Mouse (Mus musculus): ENCODE results near the gene Lztfl1.

DNA sequence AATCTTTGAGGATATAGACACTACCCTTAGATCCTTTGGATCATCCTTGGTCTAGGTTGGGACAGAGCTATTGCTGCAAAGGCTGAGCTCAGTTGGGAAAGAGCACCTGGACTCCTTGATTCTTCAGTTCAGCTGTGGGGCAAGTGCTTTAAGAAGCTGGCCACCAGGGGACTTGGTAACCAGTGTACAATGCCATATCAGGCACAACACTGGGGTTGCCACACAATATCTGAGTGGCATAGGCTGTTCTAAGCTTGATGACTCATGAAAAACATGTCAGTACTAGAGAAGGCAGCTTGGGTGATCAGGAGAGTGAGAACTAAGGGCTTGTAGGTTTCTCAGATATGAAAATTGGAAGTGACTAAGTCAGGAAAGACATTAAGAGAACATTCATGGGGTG is 58.5 kb downstream of the Lztfl1 start:
- no peak for TF ChIP-seq CTCF (IDR thresholded peaks at IDR 0.05; ENCODE audit: borderline replicate concordance, extremely low read depth, insufficient read depth, insufficient read length)
- no peak for TF ChIP-seq POLR2A (IDR thresholded peaks at IDR 0.05; ENCODE audit: borderline replicate concordance, extremely low read depth, insufficient read depth, insufficient read length, poor library complexity, severe bottlenecking)

Measured in brain, embryonic 14.5 days (tissue).